Mouse (Mus musculus) midbrain, embryonic 13.5 days (tissue): ENCODE results near the gene Nhej1. TPM values are rescaled to one million over a fixed set of nuclear protein-coding genes. Genes with fewer than 3 reads are reported as not detected.

Source experiments
- ATAC-seq: fragments of 200-750 bp; cut with Nextera tagmentation; 2 replicates; pipeline ENCODE4 v1.8.0; 2017; ENCODE audit warnings: mild to moderate bottlenecking, moderate TSS enrichment, moderate library complexity
- H3K27ac ChIP-seq: fragments of 300-500 bp; sonication (generic); 2 replicates; pipeline ENCODE4 v1.5.1; 2015; ENCODE audit warnings: inconsistent platforms, mild to moderate bottlenecking, moderate library complexity
- H3K27me3 ChIP-seq: fragments of 300-500 bp; sonication (generic); 2 replicates; pipeline ENCODE4 v1.6.1; 2015; ENCODE audit warnings: mild to moderate bottlenecking, inconsistent platforms
- H3K36me3 ChIP-seq: fragments of 300-500 bp; sonication (generic); 2 replicates; pipeline ENCODE4 v1.6.1; 2015; ENCODE audit warnings: mild to moderate bottlenecking, inconsistent platforms
- H3K4me1 ChIP-seq: fragments of 300-500 bp; sonication (generic); replicated peaks from 2 replicates; pipeline ENCODE4 v1.6.1; 2015; ENCODE audit warnings: inconsistent platforms
- H3K4me2 ChIP-seq: fragments of 300-500 bp; sonication (generic); replicated peaks from 2 replicates; pipeline ENCODE4 v1.6.1; 2015; ENCODE audit warnings: moderate library complexity, mild to moderate bottlenecking, inconsistent platforms
- H3K4me3 ChIP-seq: fragments of 300-500 bp; sonication (generic); replicated peaks from 2 replicates; pipeline ENCODE4 v1.5.1; 2015; ENCODE audit warnings: mild to moderate bottlenecking, inconsistent platforms
- H3K9ac ChIP-seq: fragments of 300-500 bp; sonication (generic); replicated peaks from 2 replicates; pipeline ENCODE4 v1.6.1; 2015; ENCODE audit warnings: mild to moderate bottlenecking, inconsistent platforms
- H3K9me3 ChIP-seq: fragments of 300-500 bp; sonication (generic); 2 replicates; pipeline ENCODE4 v1.6.1; 2016; ENCODE audit warnings: mild to moderate bottlenecking, inconsistent platforms
- WGBS: fragments of 180-500 bp; shearing (Covaris S2); methylation state at CpG from one replicate; pipeline ENCODE4 v1.1.7; 2015; 5-methylcytosine and 5-hydroxymethylcytosine counted together
- polyA plus RNA-seq: library from polyadenylated mRNA; unstranded; fragments of >200 nt; fragmentation: Nextera tagmentation; extraction: Ambion mirVana; gene quantifications from 2 replicates; pipeline ENCODE4 v1.2.1, GENCODE M21; 2015

Nhej1 gene
- polyA plus RNA-seq, 1 experiment from 2014 or later, result 8.7 TPM

DNA sequence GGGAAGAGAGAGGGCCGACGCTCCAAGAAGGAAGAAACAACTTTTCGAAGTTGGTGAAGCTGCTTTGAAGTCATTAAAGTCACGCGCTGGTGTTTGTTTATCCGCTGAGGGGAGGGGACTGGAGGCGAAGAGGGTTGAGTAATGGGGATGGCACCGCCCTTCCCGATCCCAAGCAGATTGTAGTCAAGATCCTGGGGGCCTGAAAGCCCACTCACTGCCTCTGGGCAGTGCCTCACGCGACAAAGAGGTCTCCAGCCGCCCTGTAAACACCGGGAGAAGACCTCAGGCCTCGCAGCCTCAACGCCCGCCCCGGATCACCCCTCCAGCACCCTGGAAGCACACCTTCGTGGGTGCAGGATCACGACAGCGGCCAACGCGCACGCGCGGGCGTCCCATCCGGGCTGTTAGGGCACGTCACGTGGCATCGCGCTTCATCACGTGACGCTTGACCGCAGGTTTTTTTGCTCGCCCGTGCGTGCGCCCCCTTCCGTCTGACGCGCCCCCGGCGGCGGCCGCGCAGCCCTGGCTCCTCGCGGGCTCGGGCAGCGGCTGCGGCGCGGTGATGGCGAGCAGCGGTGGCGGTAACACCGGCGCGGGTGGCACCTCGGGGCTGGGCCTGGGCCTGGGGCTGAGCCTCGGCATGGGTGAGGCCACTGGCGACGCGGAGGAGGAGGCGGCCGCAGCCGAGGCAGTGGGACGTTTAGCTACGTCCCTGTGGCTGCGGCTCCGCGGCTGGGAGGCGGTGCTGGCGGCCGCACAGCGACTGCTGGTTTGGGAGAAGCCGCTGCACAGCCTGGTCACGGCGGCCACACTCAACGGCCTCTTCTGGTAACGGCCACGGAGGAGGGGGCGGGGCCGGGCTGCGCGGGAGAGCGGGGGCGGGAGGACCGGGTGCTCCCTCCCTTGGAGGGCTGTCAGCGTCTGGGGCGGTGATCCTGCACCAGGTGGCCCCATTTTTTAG is 17.6 kb upstream of the Nhej1 start, which contains the start of the genes Cnppd1 and Retreg2:
Cnppd1 (minus strand) TSS at position 411 of the 961 bp plus-strand sequence.
Retreg2 (plus strand) TSS at position 478 of the 961 bp plus-strand sequence.
- Histone ChIP-seq H3K27ac (peak within 1 kb of the TSS; percentile 98), H3K36me3 (peaks cover 56% of the 10 kb centered on the region), H3K4me3 (peak within 1 kb of the TSS; percentile 83), H3K4me1 (peaks cover 49% of the 10 kb centered on the region), H3K27me3 (no peaks in the 10 kb centered on the region), H3K4me2 (peak within 1 kb of the TSS; percentile 94), H3K9ac (peak within 1 kb of the TSS; percentile 95), H3K9me3 (no peaks in the 10 kb centered on the region)
- peak; percentile 93 for ATAC-seq
- under 1% methylated on average over 85 of the region's 91 CpGs for WGBS

DNA sequence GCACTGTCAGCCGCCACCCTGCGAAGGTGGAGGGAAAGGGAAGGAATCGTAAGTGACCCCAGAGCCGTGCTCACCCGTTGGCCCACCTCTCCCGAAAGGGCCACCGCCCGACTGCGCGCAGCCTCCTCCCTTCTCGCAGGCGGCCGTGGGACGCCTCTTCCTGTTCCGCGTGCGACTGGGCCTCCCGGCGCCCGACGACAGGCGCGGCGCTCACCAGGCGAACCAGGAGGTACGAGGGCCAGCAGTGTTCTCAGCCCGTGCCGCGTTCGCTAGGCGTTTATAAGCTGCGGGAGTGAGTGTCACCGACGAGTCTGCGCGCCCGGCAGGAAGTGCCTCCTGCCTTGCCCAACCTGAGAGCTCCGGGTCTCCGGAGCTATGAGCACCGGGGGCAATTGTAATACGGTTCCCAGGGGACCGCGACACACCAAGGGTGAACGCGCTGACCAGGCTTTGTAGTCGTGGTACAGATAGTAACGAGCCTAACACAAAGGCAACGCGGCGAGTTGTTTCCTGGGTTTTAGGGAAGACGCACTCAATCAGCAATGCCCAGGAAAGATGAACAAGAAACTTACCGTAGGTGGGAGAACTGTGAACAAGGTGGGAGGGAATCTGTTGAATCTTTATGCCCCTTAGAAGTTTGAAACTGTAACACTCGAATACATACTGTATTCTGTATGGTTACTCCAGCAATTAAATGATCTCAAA is 16.6 kb upstream of the Nhej1 start:
- H3K36me3 ChIP-seq, result peaks cover 56% of the 10 kb centered on the region
- peak overlapping the region; percentile 95 for H3K9ac ChIP-seq
- H3K4me2 ChIP-seq, result peak overlapping the region; percentile 94
- ATAC-seq, result peak; percentile 28; the same call in 1 of the 2 replicates
- WGBS, result under 1% methylated on average over 53 of the region's 53 CpGs
- H3K4me3 ChIP-seq, result peak overlapping the region; percentile 83
- H3K27me3 ChIP-seq, result no peaks in the 10 kb centered on the region
- no peaks in the 10 kb centered on the region for H3K9me3 ChIP-seq
- peak overlapping the region; percentile 98 for H3K27ac ChIP-seq
- peaks cover 49% of the 10 kb centered on the region for H3K4me1 ChIP-seq

DNA sequence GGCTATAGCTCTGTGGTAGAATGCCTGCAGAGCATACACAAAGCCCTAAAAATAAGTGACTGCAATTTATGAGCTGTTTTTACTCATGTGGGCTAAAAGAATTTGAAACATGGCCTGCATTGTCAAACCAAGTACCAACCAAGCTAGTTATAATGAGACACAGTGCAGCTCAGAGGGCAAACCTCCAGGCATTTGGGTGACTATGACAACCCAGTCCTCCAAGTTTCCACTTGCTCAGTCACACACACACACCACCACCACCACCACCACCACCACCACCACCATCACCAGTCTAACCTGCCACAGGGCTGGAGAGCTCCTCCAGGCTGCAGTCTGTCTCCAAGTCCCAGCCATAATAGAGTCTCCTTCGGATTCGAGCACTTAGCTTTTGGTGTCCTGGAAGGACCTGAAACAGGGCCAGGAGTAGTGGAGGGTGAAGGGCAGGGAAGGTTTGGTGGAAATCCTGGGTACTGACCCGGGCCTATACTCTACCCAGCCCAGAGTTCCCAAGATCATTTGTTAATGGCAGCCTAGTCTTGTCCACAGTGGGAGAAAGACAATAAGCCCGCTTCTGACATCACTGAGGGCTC is 15.7 kb upstream of the Nhej1 start:
- ATAC-seq, result 0 out of 2 replicates have a peak, but pooled peaks have one; percentile 2
- no peaks in the 10 kb centered on the region for H3K9me3 ChIP-seq
- WGBS, result 62% methylated on average over 4 of the region's 4 CpGs
- peak overlapping the region; percentile 98 for H3K27ac ChIP-seq
- H3K4me2 ChIP-seq, result peak overlapping the region; percentile 94
- peaks cover 49% of the 10 kb centered on the region for H3K4me1 ChIP-seq
- H3K36me3 ChIP-seq, result peaks cover 56% of the 10 kb centered on the region
- H3K4me3 ChIP-seq, result peak overlapping the region; percentile 83
- peak overlapping the region; percentile 95 for H3K9ac ChIP-seq
- H3K27me3 ChIP-seq, result no peaks in the 10 kb centered on the region

DNA sequence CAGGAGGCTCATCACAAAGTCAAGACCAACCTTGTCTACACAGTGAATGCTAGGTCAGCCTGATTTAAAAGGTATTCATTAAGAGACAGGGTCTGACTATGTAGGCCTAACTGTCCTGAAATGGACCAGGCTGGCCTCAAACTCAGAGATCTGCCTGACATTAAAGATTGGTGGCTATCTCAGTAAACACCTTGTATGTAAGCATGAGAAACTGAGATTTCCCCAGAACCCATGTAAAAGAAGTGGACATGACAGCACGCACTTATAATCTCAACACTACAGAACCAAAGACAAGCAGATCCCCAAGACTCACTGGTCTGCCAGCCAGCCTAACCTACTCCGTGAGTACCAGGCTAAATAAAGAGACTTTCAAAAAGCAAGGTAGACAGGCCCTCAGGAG is 13.4 kb upstream of the Nhej1 start:
- no peaks in the 10 kb centered on the region for H3K9me3 ChIP-seq
- H3K36me3 ChIP-seq, result peaks cover 47% of the 10 kb centered on the region
- no peak overlapping the region for H3K27ac ChIP-seq
- no peak for ATAC-seq
- H3K27me3 ChIP-seq, result no peaks in the 10 kb centered on the region
- H3K4me2 ChIP-seq, result no peak overlapping the region
- H3K4me1 ChIP-seq, result peaks cover 33% of the 10 kb centered on the region
- WGBS, result 88% methylated on average over 2 of the region's 2 CpGs
- H3K4me3 ChIP-seq, result no peak overlapping the region
- no peak overlapping the region for H3K9ac ChIP-seq

DNA sequence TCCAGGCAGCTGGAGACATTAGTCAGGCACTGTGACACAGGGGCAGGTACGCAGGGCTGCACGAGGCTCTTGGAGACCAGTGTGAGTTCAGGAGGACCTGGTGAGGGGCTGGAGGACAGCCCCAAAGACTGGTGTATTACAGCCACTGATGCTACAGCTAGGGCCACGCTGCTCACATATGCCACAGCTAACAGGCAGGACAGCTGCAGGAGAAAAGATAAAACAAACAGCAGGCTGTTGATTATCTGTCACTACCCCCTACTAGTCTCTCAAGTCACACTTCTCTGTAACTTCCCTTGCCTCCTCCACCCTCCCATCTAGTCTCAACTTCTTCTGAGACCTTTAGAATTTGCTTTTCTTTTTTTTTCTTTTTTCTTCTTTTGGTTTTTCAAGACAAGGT is 11.7 kb upstream of the Nhej1 start:
- Histone ChIP-seq H3K4me2 (no peak overlapping the region), H3K36me3 (peaks cover 47% of the 10 kb centered on the region), H3K4me1 (peaks cover 26% of the 10 kb centered on the region), H3K4me3 (no peak overlapping the region), H3K9ac (no peak overlapping the region), H3K27me3 (no peaks in the 10 kb centered on the region), H3K9me3 (no peaks in the 10 kb centered on the region), H3K27ac (no peak overlapping the region)
- no peak for ATAC-seq
- 77% methylated on average over 3 of the region's 3 CpGs for whole genome bisulfite sequencing

DNA sequence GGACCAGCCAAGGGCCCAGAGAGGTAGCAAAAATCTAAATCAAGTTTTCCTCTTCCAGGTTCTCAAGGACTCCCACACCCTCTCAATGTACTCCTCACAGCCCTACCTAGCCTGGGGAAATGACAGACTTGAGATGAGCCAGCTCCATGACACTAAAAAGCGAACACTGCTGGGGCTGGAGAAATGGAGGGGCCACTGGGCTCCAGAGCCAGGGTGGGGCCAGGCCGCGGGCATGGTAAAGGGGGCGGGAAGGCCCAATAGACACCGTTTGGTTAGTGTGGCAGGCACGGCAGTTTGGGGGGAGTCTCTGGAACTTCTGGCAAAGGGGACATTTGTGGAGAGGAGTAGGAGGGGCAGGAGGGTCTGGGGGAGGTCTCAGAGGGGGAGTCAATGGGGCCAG is 11.3 kb upstream of the Nhej1 start:
- no peak for ATAC-seq
- Histone ChIP-seq H3K27ac (no peak overlapping the region), H3K9me3 (no peaks in the 10 kb centered on the region)

DNA sequence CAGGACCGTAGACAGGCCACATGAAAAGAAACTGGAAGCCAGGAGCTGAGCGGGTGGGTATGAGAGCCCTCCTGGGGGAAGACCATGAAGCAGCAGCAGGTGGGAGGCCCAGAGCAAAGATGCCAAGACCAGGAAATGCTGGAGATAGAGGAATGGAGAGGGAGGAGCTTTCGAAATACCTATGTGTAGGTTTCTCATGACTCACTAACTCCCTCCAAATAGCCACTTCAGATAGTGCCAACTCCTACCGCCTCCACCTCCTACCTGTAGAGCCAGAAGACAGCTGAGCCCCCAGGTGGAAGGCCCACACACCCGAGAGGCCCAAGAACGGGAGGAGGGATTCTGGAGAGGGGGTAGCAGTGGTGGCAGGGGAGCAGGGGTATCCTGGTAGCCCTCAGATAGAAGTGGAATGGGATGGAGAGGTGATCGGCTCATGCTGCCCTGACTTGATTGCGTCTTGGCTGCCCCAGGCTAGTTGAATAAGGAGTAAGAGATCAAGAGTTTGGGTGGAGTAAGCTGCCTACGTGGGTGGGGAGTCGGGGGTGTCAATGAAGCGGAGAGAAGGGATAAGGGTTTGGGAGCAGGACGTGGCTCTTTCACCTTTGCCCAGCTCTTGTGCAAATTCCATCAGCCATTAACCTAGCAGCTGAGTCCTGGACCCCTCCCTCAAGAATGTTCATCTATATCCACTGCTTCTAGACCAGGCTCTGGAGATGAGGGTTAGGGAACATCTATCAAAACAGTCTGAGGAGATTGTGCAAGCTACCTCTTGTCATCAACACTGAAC is 8.6 kb upstream of the Nhej1 start, which contains the start of gene Slc23a3:
Slc23a3 (minus strand) TSS at position 470 of the 787 bp plus-strand sequence.
- 68% methylated on average over 12 of the region's 12 CpGs for WGBS
- Histone ChIP-seq H3K4me3 (no peak within 1 kb of the TSS), H3K9ac (no peak within 1 kb of the TSS), H3K27me3 (no peaks in the 10 kb centered on the region), H3K36me3 (peaks cover 36% of the 10 kb centered on the region), H3K9me3 (no peaks in the 10 kb centered on the region), H3K4me1 (no peaks in the 10 kb centered on the region), H3K4me2 (no peak within 1 kb of the TSS), H3K27ac (no peak within 1 kb of the TSS)
- no peak for ATAC-seq

More for the DNA sequence above, 11.3 kb upstream of the Nhej1 start:
- H3K4me2 ChIP-seq, result no peak overlapping the region
- H3K4me3 ChIP-seq, result no peak overlapping the region
- H3K36me3 ChIP-seq, result peaks cover 47% of the 10 kb centered on the region
- WGBS, result 91% methylated on average over 6 of the region's 6 CpGs
- H3K9ac ChIP-seq, result no peak overlapping the region
- peaks cover 24% of the 10 kb centered on the region for H3K4me1 ChIP-seq
- no peaks in the 10 kb centered on the region for H3K27me3 ChIP-seq

DNA sequence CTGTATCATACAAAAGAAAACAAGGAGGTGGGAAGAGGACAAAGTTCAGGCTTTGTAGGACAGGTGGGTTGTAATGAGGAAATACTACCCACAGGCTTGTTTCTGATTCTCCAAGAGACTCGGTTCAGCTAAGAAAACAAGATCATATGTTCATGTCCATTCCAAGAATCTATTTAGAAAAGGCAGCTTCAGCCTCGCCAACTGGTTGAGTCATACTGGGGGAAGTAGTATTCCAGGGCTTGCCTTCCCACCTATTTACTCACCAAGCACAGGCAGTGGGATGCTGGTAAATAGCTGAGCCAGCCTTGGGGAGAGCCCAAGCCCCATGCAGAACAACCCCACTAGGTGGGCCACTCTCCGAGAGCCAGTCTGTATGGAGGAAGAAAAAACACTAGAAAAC is 3.6 kb upstream of the Nhej1 start:
- WGBS, result 86% methylated on average over 3 of the region's 3 CpGs
- Histone ChIP-seq H3K4me1 (peaks cover 8% of the 10 kb centered on the region), H3K36me3 (no peaks in the 10 kb centered on the region), H3K27me3 (no peaks in the 10 kb centered on the region), H3K4me2 (no peak overlapping the region), H3K9ac (no peak overlapping the region), H3K27ac (no peak overlapping the region), H3K9me3 (no peaks in the 10 kb centered on the region), H3K4me3 (no peak overlapping the region)
- ATAC-seq, result no peak

DNA sequence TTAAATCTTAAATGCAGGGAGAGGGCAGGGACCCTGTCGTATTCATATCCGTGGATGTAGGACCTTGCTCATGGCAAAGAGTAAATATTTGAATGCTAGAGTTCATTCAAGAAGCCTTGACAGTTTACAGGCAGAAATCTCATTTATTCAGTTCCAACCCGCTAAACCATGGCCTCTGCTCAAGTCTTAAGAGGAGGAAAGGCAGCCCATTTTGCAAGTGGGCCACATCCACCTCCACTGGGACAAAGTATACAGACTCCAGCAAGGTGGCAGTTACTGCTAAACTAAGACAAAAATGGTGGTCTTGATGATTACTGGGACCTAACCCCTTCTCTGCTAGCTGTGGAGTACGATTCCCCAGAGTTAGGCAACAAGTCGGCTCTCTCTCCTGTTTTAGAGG is 418 bp upstream of the Nhej1 start:
- Histone ChIP-seq H3K27me3 (no peaks in the 10 kb centered on the region), H3K9me3 (no peaks in the 10 kb centered on the region), H3K4me2 (peak overlapping the region; percentile 59), H3K36me3 (no peaks in the 10 kb centered on the region), H3K9ac (no peak overlapping the region), H3K4me1 (peaks cover 8% of the 10 kb centered on the region), H3K27ac (no peak overlapping the region), H3K4me3 (peak overlapping the region; percentile 55)
- 35% methylated on average over 5 of the region's 5 CpGs for WGBS
- no peak for ATAC-seq

DNA sequence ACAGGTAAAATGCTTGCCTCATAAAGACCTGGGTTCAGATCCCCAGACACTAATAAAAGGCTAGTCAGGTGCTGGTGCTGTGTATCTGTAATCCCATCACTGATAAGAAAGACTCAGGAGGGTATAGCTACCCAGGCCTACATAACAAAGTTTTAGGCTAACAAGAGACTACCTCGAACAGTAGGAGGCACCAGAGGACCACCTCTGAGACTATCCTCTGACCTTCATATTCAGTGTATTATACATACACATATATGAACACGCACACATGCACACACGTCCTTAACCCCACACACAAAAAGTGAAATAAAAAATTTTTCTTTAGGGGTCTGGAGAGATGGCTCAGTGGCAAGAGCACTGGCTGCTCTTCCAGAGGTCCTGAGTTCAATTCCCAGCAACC is 2.8 kb downstream of the Nhej1 start:
- H3K9me3 ChIP-seq, result no peaks in the 10 kb centered on the region
- no peaks in the 10 kb centered on the region for H3K27me3 ChIP-seq
- 90% methylated on average over 3 of the region's 3 CpGs for WGBS
- no peak for ATAC-seq
- H3K4me3 ChIP-seq, result no peak overlapping the region
- H3K4me1 ChIP-seq, result peaks cover 8% of the 10 kb centered on the region
- H3K36me3 ChIP-seq, result no peaks in the 10 kb centered on the region
- no peak overlapping the region for H3K27ac ChIP-seq
- no peak overlapping the region for H3K4me2 ChIP-seq
- no peak overlapping the region for H3K9ac ChIP-seq

DNA sequence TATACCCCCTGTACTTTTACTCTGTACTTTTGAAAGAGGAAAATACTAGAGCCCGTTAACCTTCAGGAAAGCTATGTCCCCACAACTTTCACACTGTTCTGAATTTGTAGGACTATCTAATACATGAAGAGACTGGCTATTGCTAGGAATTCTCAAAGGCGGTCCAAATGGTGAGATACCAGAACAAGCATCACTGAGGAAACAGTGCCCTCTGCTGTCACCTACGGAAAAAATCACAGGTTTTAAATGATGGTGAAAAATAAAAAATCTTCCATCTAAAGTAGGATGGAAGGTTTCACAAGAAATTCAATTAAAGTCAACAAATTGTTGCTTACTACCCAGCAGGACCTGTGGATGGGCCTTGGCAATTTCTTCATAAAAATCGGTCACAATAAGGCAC is 72.9 kb downstream of the Nhej1 start:
- Histone ChIP-seq H3K9me3 (no peaks in the 10 kb centered on the region), H3K27me3 (no peaks in the 10 kb centered on the region), H3K4me3 (no peak overlapping the region), H3K36me3 (no peaks in the 10 kb centered on the region), H3K4me2 (no peak overlapping the region), H3K4me1 (no peaks in the 10 kb centered on the region), H3K27ac (no peak overlapping the region), H3K9ac (no peak overlapping the region)
- ATAC-seq, result no peak
- 33% methylated on average over 4 of the region's 4 CpGs for WGBS
